Mouse (Mus musculus): ENCODE results near the gene Slc4a2.
"Not testable (repeated sequence)": the region's sequence is repeated elsewhere in the genome, so short reads cannot be mapped to it uniquely, and the experiment has no call there.

Slc4a2 gene

GRCm38 (mm10) chr5:24394165-24394894 is 29.3 kb upstream of the Slc4a2 start:
- DNase-seq (ENCODE audit: low read depth) = peak; percentile 95

GRCm38 (mm10) chr5:24396254-24396653 is 27.4 kb upstream of the Slc4a2 start:
- not testable (repeated sequence) for DNase-seq (ENCODE audit: low read depth)

- no peak for DNase-seq (ENCODE audit: low read depth)
Observed at GRCm38 (mm10) chr5:24399686-24400085, 24.0 kb upstream of the Slc4a2 start.

- no peak for DNase-seq (ENCODE audit: low read depth)
Observed at GRCm38 (mm10) chr5:24400362-24400761, 23.3 kb upstream of the Slc4a2 start.

GRCm38 (mm10) chr5:24400911-24401605 is 22.6 kb upstream of the Slc4a2 start:
- DNase-seq (ENCODE audit: low read depth) = no peak

GRCm38 (mm10) chr5:24401969-24402368 is 21.7 kb upstream of the Slc4a2 start:
- DNase-seq (ENCODE audit: low read depth) = no peak

GRCm38 (mm10) chr5:24404594-24405360 is 18.9 kb upstream of the Slc4a2 start:
- no peak for DNase-seq (ENCODE audit: low read depth)

GRCm38 (mm10) chr5:24405389-24405876 is 18.2 kb upstream of the Slc4a2 start:
- DNase-seq (ENCODE audit: low read depth) = no peak

- no peak for DNase-seq (ENCODE audit: low read depth)
Observed at GRCm38 (mm10) chr5:24408651-24409050, 15.0 kb upstream of the Slc4a2 start.

GRCm38 (mm10) chr5:24409466-24409865 is 14.2 kb upstream of the Slc4a2 start:
- no peak for DNase-seq (ENCODE audit: low read depth)

GRCm38 (mm10) chr5:24412063-24412462 is 11.6 kb upstream of the Slc4a2 start:
- DNase-seq (ENCODE audit: low read depth) = no peak

GRCm38 (mm10) chr5:24413042-24413693 is 10.5 kb upstream of the Slc4a2 start, which contains the start of gene Asic3:
Asic3 (plus strand) TSS chr5:24413392.
- DNase-seq (ENCODE audit: low read depth) = no peak

- no peak for DNase-seq (ENCODE audit: low read depth)
Observed at GRCm38 (mm10) chr5:24413938-24414337, 9.7 kb upstream of the Slc4a2 start.

- DNase-seq (ENCODE audit: low read depth) = peak; percentile 64
Observed at GRCm38 (mm10) chr5:24416222-24416736, 7.4 kb upstream of the Slc4a2 start.

GRCm38 (mm10) chr5:24417587-24417986 is 6.0 kb upstream of the Slc4a2 start:
- DNase-seq (ENCODE audit: low read depth) = no peak

GRCm38 (mm10) chr5:24420381-24420780 is 3.3 kb upstream of the Slc4a2 start:
- no peak for DNase-seq (ENCODE audit: low read depth)

GRCm38 (mm10) chr5:24424004-24424781 is 556 bp downstream of the Slc4a2 start:
- no peak for DNase-seq (ENCODE audit: low read depth)

GRCm38 (mm10) chr5:24424861-24425411 is 1.3 kb downstream of the Slc4a2 start:
- DNase-seq (ENCODE audit: low read depth) = peak; percentile 67

- DNase-seq (ENCODE audit: low read depth) = peak; percentile 45
Observed at GRCm38 (mm10) chr5:24425421-24426036, 1.9 kb downstream of the Slc4a2 start.

GRCm38 (mm10) chr5:24426037-24426432 is 2.4 kb downstream of the Slc4a2 start:
- DNase-seq (ENCODE audit: low read depth) = no peak
